Comparison of ENCODE assay signal across 14 mouse cellular contexts in the genomic region with DNA sequence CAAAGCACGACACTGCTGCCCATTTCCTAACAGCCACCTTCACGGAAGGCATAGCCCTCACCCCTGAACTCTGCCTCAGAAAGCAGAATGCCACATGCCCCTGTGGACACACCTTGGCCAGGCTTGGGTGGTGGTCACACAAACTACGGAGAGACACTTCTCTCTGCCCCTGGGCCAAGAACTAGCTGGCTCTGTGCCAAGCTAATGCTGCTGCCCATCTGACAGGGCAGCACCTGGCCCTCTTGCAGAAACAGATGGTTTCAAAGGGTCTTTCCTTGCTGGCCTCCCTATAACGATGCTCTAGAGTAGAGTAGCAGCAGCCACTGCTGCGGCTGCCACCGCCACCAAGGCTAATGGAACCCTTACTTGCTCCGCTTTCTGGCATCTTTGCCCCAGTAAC.
"Had no signal": no experiment of that assay in that cellular context is flagged by ENCODE, and none has a peak within 500 bp of the region (broad histone marks: within the 10 kb centered on the region; RNA-seq: fewer than 3 reads in every experiment).

No protein-coding gene starts in this region.

- H3K4me1 ChIP-seq: liver, embryonic 15.5 days; midbrain, embryonic 10.5 days; neural tube, embryonic 15.5 days had no signal

- H3K4me3 ChIP-seq: liver, embryonic 15.5 days; midbrain, embryonic 10.5 days; myocyte; neural tube, embryonic 15.5 days had no signal

- H3K9ac ChIP-seq: liver, embryonic 15.5 days; lung, embryonic 14.5 days; neural tube, embryonic 15.5 days had no signal

- H3K9me3 ChIP-seq: liver, embryonic 15.5 days; midbrain, embryonic 10.5 days; neural tube, embryonic 15.5 days had no signal

- DNase-seq: kidney, adult 8-10 months; layer of hippocampus, postnatal 36 days; lung, embryonic 14.5 days; lung, postnatal 10 days; lung, postnatal 4 days; right cerebral cortex, postnatal 4 days; spleen, adult 18-20 months; thymus, adult 2 months; thymus, postnatal 36 days had no signal

- H3K4me2 ChIP-seq: liver, embryonic 11.5 days; liver, embryonic 15.5 days; lung, embryonic 14.5 days; neural tube, embryonic 15.5 days had no signal

- H3K27ac ChIP-seq: liver, embryonic 15.5 days; midbrain, embryonic 10.5 days; neural tube, embryonic 15.5 days had no signal

- H3K36me3 ChIP-seq: liver, embryonic 15.5 days; midbrain, embryonic 10.5 days; neural tube, embryonic 15.5 days had no signal

- H3K27me3 ChIP-seq: liver, embryonic 15.5 days; neural tube, embryonic 15.5 days had no signal
